Mouse (Mus musculus): ENCODE results near the gene Rsph10b.

Gene Rsph10b

DNA sequence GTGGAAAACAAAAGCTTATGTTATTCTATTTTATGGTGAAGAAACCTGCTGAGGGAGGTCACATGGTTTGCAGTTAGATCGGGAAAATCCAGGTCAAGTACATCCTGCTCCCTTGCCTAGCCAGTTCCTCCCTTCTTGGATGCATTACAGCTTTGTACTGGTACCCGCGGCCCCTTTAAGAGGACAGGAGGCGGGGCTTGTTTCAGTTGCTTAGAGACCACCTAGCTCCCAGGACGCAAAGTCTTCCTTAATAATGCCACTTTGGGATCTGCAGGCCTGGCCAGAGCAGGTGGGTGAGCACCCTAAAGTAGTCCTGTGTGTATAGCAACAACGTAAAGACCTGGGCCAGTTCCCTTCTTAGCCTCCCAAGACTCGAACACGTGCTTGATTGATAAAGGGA, at the start of gene Rsph10b:
Gene Rsph10b, plus strand, starts transcription at position 205 of the 400 bp plus-strand sequence.
- in situ Hi-C loops (cut with MseI, MboI): no loop called here

DNA sequence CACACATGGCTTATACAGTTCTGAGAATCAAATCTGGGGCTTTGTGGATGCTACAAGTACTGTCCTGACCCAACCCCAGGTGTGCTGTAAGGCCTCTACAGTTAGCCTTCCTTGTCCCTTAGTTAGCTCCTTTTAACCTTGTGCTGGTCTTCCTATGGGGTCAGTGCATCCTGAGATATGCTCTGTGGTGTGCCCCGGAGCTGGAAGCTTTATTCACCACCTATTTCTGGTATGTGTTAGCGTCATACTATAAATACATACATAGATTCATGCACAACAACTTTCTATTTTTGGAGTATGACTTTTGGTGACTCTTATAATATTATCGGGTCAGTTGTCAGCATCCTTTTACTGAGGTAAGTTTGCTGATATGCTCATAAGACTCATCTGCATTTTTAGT, 47.6 kb upstream of the Rsph10b start:
- in situ Hi-C loops (cut with MseI, MboI): no loop called here

DNA sequence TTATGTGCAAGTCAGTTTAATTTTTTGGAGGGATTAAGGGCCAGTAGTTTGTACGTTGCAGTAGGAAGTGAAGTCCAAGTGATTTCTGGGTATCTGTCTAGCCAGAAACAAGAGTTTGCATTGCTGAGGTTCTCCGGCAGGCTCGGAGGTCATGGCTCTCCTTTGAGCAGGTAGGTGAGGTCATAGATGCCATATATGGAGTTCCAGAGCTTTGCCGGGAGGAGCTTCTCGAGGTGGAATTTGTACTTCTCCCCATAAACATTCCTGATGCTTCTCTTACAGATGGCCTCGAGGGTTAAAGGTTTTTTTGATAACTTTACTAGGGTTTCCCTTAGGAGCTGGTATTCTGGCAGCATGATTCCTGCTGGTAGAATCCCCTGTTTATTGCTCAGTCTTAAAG, 42.1 kb upstream of the Rsph10b start:
- in situ Hi-C loops (cut with MseI, MboI): no loop called here

DNA sequence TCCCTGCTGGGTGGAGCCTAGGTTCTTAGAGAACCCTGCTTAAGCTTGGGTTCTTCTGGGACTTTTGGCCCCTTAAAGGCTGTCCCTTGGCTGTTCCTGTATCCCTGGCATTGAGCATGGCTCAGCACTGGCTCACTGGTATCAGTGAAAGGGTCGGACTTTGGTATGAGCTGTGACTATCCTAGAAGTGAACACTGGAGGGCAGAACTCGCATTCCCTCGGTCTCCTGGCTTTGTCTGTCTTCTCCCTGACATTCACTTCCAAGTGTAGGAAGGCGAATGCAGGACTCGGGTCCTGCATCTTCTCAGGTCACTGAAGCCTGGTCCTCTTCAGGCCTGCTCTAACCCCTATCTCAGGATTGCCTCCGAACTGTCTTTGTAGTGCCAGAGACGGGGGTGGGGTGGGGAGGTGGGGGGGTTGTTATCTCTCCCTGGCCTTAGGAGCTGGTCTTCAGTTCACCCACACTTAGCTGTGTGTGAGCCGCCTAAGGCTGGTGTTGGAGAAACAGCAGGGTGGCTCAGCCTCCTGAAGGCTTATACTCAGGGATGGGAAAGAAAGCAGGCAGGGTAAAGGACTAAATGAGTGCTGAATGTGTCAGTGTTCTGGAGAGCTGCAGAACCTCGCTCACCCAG, 40.5 kb upstream of the Rsph10b start:
- in situ Hi-C loops (cut with MseI, MboI): no loop called here

GRCm38 (mm10) chr5:143893396-143893795, 39.4 kb upstream of the Rsph10b start:
- in situ Hi-C loops (cut with MseI, MboI): no loop called here

GRCm38 (mm10) chr5:143897635-143898330, 35.1 kb upstream of the Rsph10b start, which contains the start of gene Ankrd61:
Gene Ankrd61, minus strand, starts transcription at chr5:143897685.
- in situ Hi-C loops (cut with MseI, MboI): no loop called here

GRCm38 (mm10) chr5:143902111-143902510, 30.7 kb upstream of the Rsph10b start:
- in situ Hi-C loops (cut with MseI, MboI): no loop called here

- in situ Hi-C loops (cut with MseI, MboI): no loop called here
These were observed 29.0 kb upstream of the Rsph10b start for GRCm38 (mm10) chr5:143903813-143904212.

DNA sequence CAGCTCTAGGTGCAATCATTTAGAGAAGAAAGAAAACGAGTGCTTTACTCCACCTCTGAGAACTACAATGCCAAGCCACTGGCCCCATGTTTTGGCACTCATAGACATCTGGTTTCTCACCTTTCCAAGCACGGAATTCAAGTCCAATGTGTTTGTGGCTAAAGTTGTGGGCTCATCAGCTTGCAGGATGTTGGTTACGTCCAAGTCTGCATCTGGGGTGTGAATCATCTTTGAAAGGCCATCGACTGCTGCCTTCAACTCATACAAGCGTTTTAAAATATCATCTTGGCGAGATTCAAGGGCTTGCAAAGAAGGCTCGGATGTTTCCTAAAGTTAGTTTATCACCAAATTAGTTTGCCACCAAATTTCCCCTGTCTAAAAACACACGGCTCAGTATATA, 26.4 kb upstream of the Rsph10b start:
- in situ Hi-C loops (cut with MseI, MboI): no loop called here

- in situ Hi-C loops (cut with MseI, MboI): no loop called here
These were observed 23.9 kb upstream of the Rsph10b start for GRCm38 (mm10) chr5:143908926-143909325.

GRCm38 (mm10) chr5:143909417-143910400, 23.1 kb upstream of the Rsph10b start, which contains the start of the genes Aimp2 and Pms2:
Gene Aimp2, minus strand, starts transcription at chr5:143909847.
Gene Pms2, plus strand, starts transcription at chr5:143909964.
- in situ Hi-C loops (cut with MseI, MboI): no loop called here

GRCm38 (mm10) chr5:143916221-143916620, 16.6 kb upstream of the Rsph10b start:
- in situ Hi-C loops (cut with MseI, MboI): no loop called here

GRCm38 (mm10) chr5:143917418-143917817, 15.4 kb upstream of the Rsph10b start:
- in situ Hi-C loops (cut with MseI, MboI): no loop called here

DNA sequence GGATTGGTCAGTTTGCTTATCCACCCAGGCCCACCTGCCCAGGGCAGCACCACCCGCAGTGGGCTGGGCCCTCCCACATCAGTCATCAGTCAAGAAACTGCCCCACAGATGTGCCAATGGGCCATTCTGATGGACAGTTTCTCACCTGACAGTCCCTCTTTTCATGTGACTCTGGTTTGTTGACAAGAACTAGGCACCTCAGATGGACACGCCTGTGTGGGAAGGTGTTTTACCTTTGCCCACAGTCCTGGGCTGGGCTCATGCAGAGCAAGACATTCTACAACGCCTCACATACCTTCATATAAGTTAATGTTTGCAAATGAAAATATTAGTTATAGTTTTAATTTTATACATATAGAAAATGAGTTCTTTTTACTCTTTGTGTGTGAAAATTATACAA, 14.7 kb upstream of the Rsph10b start:
- in situ Hi-C loops (cut with MseI, MboI): no loop called here

DNA sequence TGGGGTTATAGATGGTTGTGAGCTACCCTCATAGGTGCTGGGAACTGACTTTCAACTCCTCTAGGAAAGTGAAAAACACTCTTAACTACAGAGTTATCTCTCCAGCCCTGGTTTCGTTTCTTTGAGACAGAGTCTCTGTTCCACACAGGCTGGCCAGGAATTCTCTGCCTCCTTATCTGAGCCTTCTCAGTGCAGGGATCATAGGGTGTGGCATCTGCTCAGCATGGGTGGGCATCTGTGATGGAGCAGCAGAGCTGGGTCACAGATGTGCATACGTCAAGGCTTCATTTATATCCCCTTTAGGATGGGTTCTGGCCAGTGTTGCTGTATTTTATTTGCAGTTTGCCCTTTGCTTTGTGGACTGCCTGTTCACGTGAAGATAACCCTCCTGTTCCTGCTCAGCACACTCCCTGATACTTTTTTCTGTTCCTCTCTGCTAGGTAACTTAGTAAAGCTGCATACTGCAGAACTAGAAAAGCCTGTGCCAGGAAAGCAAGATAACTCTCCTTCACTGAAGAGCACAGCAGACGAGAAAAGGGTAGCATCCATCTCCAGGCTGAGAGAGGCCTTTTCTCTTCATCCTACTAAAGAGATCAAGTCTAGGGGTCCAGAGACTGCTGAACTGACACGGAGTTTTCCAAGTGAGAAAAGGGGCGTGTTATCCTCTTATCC, 7.9 kb upstream of the Rsph10b start:
- in situ Hi-C loops (cut with MseI, MboI): no loop called here

DNA sequence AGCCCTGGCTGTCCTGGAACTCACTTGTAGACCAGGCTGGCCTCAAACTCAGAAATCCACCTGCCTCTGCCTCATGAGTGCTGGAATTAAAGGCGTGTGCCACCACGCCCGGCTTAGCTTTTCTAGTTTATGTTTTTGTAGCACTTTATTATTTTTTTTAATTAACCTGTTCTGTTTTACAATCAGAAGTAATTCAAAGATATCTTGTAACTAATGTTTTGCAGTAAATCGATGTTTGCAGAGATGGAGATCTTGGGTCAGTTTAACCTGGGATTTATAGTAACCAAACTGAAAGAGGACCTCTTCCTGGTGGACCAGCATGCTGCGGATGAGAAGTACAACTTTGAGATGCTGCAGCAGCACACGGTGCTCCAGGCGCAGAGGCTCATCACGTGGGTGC, 5.0 kb upstream of the Rsph10b start, which contains the start of gene Gm42421:
Gene Gm42421, plus strand, starts transcription at position 301 of the 400 bp plus-strand sequence.
- in situ Hi-C loops (cut with MseI, MboI): no loop called here

- in situ Hi-C loops (cut with MseI, MboI): no loop called here
These were observed 3.5 kb upstream of the Rsph10b start for GRCm38 (mm10) chr5:143929291-143929690.

DNA sequence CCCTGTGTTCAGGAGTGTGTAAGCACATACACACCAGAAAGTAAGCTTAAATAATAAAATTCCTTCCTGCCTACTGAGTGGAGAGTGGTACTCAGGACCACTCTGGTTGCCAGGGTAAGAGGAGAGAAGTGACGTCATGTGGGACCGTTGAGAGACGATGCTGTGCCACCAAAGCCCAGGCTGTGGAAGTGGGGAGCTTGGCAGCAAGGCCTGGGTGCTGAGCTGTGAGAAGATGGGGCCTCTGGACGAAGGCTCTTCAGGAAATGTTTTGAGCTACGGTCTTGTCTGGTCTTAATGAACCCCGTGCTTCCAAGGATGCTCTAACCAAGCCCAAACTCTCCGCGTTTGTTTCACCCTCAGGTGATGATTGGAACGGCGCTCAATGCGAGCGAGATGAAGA, 2.2 kb upstream of the Rsph10b start:
- in situ Hi-C loops (cut with MseI, MboI): no loop called here

DNA sequence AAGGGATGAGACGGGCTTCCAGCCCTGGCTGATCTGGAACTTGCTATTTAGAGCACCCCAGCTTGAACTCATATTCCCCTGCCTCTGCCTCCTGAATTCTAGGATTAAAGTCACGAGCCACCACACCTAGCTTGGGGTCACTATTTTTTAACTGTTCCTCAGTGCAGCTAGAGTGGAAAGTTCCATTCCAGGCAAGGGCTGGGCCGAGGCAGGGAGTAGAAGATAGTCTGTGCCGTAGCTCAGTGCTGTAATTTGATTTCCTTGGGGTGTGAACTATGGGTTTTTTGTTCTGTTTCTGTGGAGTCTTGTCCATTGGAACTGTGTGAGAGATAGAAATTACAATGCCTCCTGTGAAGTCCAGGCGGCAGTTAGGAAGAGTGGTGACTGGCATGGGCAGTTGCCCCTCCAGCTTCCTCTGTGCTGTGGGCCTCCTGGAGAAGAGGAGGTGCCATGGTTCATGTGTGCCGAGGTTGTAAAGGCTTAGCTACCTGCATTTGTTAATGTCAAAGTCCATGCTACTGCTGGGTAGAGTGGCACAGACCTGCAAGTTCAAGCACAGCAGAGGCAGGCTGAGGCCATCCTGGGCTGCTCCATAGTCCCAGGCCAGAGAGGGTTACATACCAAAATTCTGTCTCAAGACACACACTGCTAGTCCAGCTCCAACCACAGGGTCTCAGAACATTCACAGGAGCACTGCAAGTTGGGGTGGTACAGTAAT, 813 bp upstream of the Rsph10b start:
- in situ Hi-C loops (cut with MseI, MboI): no loop called here

GRCm38 (mm10) chr5:143933414-143933813, 579 bp downstream of the Rsph10b start:
- in situ Hi-C loops (cut with MseI, MboI): no loop called here

- in situ Hi-C loops (cut with MseI, MboI): no loop called here
These were observed 1.0 kb downstream of the Rsph10b start for GRCm38 (mm10) chr5:143933875-143934274.

Data from mouse trophoblast stem cell (cell line).